14 mouse cellular contexts compared by ENCODE assay signal in the genomic region with DNA sequence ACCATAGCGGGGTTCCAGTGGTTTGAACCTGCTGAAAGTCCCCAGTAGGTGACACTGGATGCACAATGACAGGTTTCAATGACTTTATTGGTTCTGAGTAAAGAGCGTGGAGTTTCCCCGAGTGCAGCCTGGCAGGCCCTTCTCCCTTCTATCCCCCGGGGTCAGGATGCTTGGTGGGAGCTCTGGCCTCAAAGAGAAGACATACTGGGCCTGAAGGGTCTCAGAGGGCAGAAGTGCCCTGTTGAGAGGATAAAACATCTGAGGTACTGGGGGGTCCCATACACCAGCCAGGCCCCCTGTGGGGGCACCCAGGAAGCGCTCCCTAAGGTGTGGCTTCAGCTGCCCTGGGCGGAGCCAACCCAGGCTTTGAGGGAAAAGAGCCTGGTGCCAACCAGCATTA. TPM values are rescaled to one million over a fixed set of nuclear protein-coding genes. Genes with fewer than 3 reads are reported as not detected.
A peak's percentile ranks its signal among the peaks of the same experiment; 100 is the strongest.
DNase-seq lines count a peak whose midpoint lies in the region; ATAC-seq and TF ChIP-seq lines count a peak whose summit lies in the region.
"Had no signal": no experiment of that assay in that cellular context is flagged by ENCODE, and none has a peak within 500 bp of the region (broad histone marks: within the 10 kb centered on the region; RNA-seq: fewer than 3 reads in every experiment).

No protein-coding gene starts in this region.

- no peaks in the 10 kb centered on the region for H3K27me3 ChIP-seq in intestine, embryonic 16.5 days (replicated peaks; ENCODE audit: control insufficient read depth, insufficient read depth, low read length)
- no peaks in the 10 kb centered on the region for H3K27me3 ChIP-seq in intestine, embryonic 15.5 days (replicated peaks)
- no peaks in the 10 kb centered on the region for H3K27me3 ChIP-seq in neural tube, embryonic 12.5 days (replicated peaks)

- H3K4me2 ChIP-seq in intestine, embryonic 16.5 days (ENCODE audit: low read depth, low read length): no peak overlapping the region
- H3K4me2 ChIP-seq in intestine, embryonic 15.5 days (replicated peaks): no peak overlapping the region
- no peak overlapping the region for H3K4me2 ChIP-seq in neural tube, embryonic 12.5 days (replicated peaks)
- H3K4me2 ChIP-seq: hindbrain, embryonic 14.5 days had no signal

- H3K9ac ChIP-seq in intestine, embryonic 16.5 days (ENCODE audit: low read depth, low read length): no peak overlapping the region
- H3K9ac ChIP-seq in intestine, embryonic 15.5 days: no peak overlapping the region
- no peak overlapping the region for H3K9ac ChIP-seq in neural tube, embryonic 12.5 days
- H3K9ac ChIP-seq: hindbrain, embryonic 14.5 days had no signal

- ATAC-seq in intestine, embryonic 16.5 days: no peak
- no peak for ATAC-seq in intestine, embryonic 15.5 days
- ATAC-seq in neural tube, embryonic 12.5 days (ENCODE audit: low FRiP score, low read depth): no peak
- no peak for ATAC-seq in granulocyte monocyte progenitor cell, adult 5-6 weeks (replicated peaks; ENCODE audit: poor library complexity, severe bottlenecking)

- TF ChIP-seq CTCF in gastrocnemius, adult 2 months (IDR thresholded peaks at IDR 0.05): no peak

- H3K9me3 ChIP-seq in intestine, embryonic 16.5 days (ENCODE audit: control insufficient read depth, low read length): no peaks in the 10 kb centered on the region
- H3K9me3 ChIP-seq in intestine, embryonic 15.5 days: no peaks in the 10 kb centered on the region
- no peaks in the 10 kb centered on the region for H3K9me3 ChIP-seq in neural tube, embryonic 12.5 days

- intact Hi-C loops in gastrocnemius, adult 2 months (cut with DNase I): no loop called here

- H3K36me3 ChIP-seq in intestine, embryonic 16.5 days (ENCODE audit: control insufficient read depth, insufficient read depth, low read length): peaks cover 7% of the 10 kb centered on the region; the same call in 1 of the 2 replicates
- 0 out of 2 replicates have a peak, but pooled peaks cover 9% of the 10 kb centered on the region for H3K36me3 ChIP-seq in intestine, embryonic 15.5 days
- H3K36me3 ChIP-seq in neural tube, embryonic 12.5 days: peaks cover 19% of the 10 kb centered on the region

- WGBS in intestine, embryonic 16.5 days: 76% methylated on average over 6 of the region's 6 CpGs
- WGBS in intestine, embryonic 15.5 days: 77% methylated on average over 6 of the region's 6 CpGs
- WGBS in neural tube, embryonic 12.5 days: 62% methylated on average over 6 of the region's 6 CpGs

- peak overlapping the region; percentile 35; the same call in 1 of the 2 replicates for H3K27ac ChIP-seq in gastrocnemius, adult 2 months
- peak overlapping the region; percentile 33; the same call in 1 of the 2 replicates for H3K27ac ChIP-seq in intestine, embryonic 16.5 days (ENCODE audit: low read length)
- H3K27ac ChIP-seq in intestine, embryonic 15.5 days: no peak overlapping the region
- H3K27ac ChIP-seq in neural tube, embryonic 12.5 days: peak overlapping the region; percentile 3; the same call in 1 of the 2 replicates

- H3K4me1 ChIP-seq in intestine, embryonic 16.5 days (ENCODE audit: control insufficient read depth, insufficient read depth, low read length): peaks cover 40% of the 10 kb centered on the region
- peaks cover 44% of the 10 kb centered on the region for H3K4me1 ChIP-seq in intestine, embryonic 15.5 days (replicated peaks)
- H3K4me1 ChIP-seq in neural tube, embryonic 12.5 days: peaks cover 62% of the 10 kb centered on the region

- no peak for DNase-seq in gastrocnemius, adult 2 months
- DNase-seq in gastrocnemius, adult 18-20 months (ENCODE audit: low spot score): no peak
- DNase-seq in neural tube, embryonic 10.5 days (ENCODE audit: extremely low spot score, low spot score): no peak
- DNase-seq in thymus, postnatal 10 days (ENCODE audit: low spot score in 2 of 2): no peak
- DNase-seq: cerebellum, adult 8-10 months; thymus, postnatal 25 days had no signal

- no peak overlapping the region for H3K4me3 ChIP-seq in gastrocnemius, adult 2 months
- H3K4me3 ChIP-seq in intestine, embryonic 16.5 days (ENCODE audit: low read length): no peak overlapping the region
- H3K4me3 ChIP-seq in intestine, embryonic 15.5 days (replicated peaks): no peak overlapping the region
- no peak overlapping the region for H3K4me3 ChIP-seq in neural tube, embryonic 12.5 days
- H3K4me3 ChIP-seq: erythroblast, embryonic 14.5 days had no signal

RNA-seq across cellular contexts. Expression of a gene that starts 13.8 kb away (rescaled TPM):
- 10 to 100 TPM in 1 of 2 experiments, 1 to 10 TPM in 1; 9.3 to 22.5 TPM for total RNA-seq in gastrocnemius, adult 2 months (2021)
- total RNA-seq in gastrocnemius, adult 18-20 months (2021): 10 to 100 TPM; 11.9 to 13.7 TPM
- 88.3 and 101 TPM in 2 replicates for polyA plus RNA-seq in intestine, embryonic 16.5 days (2015; fragmentation: Nextera tagmentation; extraction: Ambion mirVana)
- polyA plus RNA-seq in intestine, embryonic 15.5 days (2015; fragmentation: Nextera tagmentation; extraction: Ambion mirVana): 58.0 and 74.2 TPM in 2 replicates
- 181 and 188 TPM in 2 replicates for polyA plus RNA-seq in neural tube, embryonic 12.5 days (2016; fragmentation: Nextera tagmentation; extraction: Ambion mirVana)
- total RNA-seq in granulocyte monocyte progenitor cell, adult 5-6 weeks (2014; fragmentation: Nextera tagmentation): 8.5 and 31.0 TPM in 2 replicates
- 6.5 and 6.9 TPM in 2 replicates for total RNA-seq in granulocyte monocyte progenitor cell, adult 5-6 weeks (2017)

RNA-seq across cellular contexts. Expression of a gene that starts 14.1 kb away (rescaled TPM):
- under 1 TPM in 1 of 2 experiments, not detected in 1; 0.28 TPM for total RNA-seq in gastrocnemius, adult 2 months (2021)
- under 1 TPM; 0.16 to 0.21 TPM for total RNA-seq in gastrocnemius, adult 18-20 months (2021)
- polyA plus RNA-seq in intestine, embryonic 16.5 days (2015; fragmentation: Nextera tagmentation; extraction: Ambion mirVana): 3.6 and 3.7 TPM in 2 replicates
- 2.3 and 2.9 TPM in 2 replicates for polyA plus RNA-seq in intestine, embryonic 15.5 days (2015; fragmentation: Nextera tagmentation; extraction: Ambion mirVana)
- 0.14 TPM in 1 of 2 replicates, not detected in the other for polyA plus RNA-seq in neural tube, embryonic 12.5 days (2016; fragmentation: Nextera tagmentation; extraction: Ambion mirVana)
- total RNA-seq in granulocyte monocyte progenitor cell, adult 5-6 weeks (2014; fragmentation: Nextera tagmentation): not detected in 2 replicates
- total RNA-seq in granulocyte monocyte progenitor cell, adult 5-6 weeks (2017): 0.67 TPM in 1 of 2 replicates, not detected in the other
- total RNA-seq: left cerebral cortex, postnatal 10 days; megakaryocyte progenitor cell, adult 5-6 weeks had no signal
- polyA plus RNA-seq: erythroblast, embryonic 14.5 days had no signal

RNA-seq across cellular contexts. Expression of a gene that starts 26.7 kb away (rescaled TPM):
- 10 to 100 TPM; 61.7 to 65.6 TPM for total RNA-seq in gastrocnemius, adult 2 months (2021)
- 10 to 100 TPM; 65.4 to 70.3 TPM for total RNA-seq in gastrocnemius, adult 18-20 months (2021)
- polyA plus RNA-seq in intestine, embryonic 16.5 days (2015; fragmentation: Nextera tagmentation; extraction: Ambion mirVana): 228 and 246 TPM in 2 replicates
- 286 and 323 TPM in 2 replicates for polyA plus RNA-seq in intestine, embryonic 15.5 days (2015; fragmentation: Nextera tagmentation; extraction: Ambion mirVana)
- polyA plus RNA-seq in neural tube, embryonic 12.5 days (2016; fragmentation: Nextera tagmentation; extraction: Ambion mirVana): 264 and 277 TPM in 2 replicates
- total RNA-seq in granulocyte monocyte progenitor cell, adult 5-6 weeks (2014; fragmentation: Nextera tagmentation): 187 and 226 TPM in 2 replicates
- total RNA-seq in granulocyte monocyte progenitor cell, adult 5-6 weeks (2017): 247 and 312 TPM in 2 replicates

RNA-seq across cellular contexts. Expression of a gene that starts 30.4 kb away (rescaled TPM):
- under 1 TPM; 0.42 to 0.48 TPM for total RNA-seq in gastrocnemius, adult 2 months (2021)
- under 1 TPM; 0.23 to 0.64 TPM for total RNA-seq in gastrocnemius, adult 18-20 months (2021)
- 2.9 and 3.0 TPM in 2 replicates for polyA plus RNA-seq in intestine, embryonic 16.5 days (2015; fragmentation: Nextera tagmentation; extraction: Ambion mirVana)
- 2.4 and 2.5 TPM in 2 replicates for polyA plus RNA-seq in intestine, embryonic 15.5 days (2015; fragmentation: Nextera tagmentation; extraction: Ambion mirVana)
- 0.68 and 1.3 TPM in 2 replicates for polyA plus RNA-seq in neural tube, embryonic 12.5 days (2016; fragmentation: Nextera tagmentation; extraction: Ambion mirVana)
- total RNA-seq in granulocyte monocyte progenitor cell, adult 5-6 weeks (2014; fragmentation: Nextera tagmentation): 2.9 and 5.2 TPM in 2 replicates
- 1.1 and 3.1 TPM in 2 replicates for total RNA-seq in granulocyte monocyte progenitor cell, adult 5-6 weeks (2017)

RNA-seq across cellular contexts. Expression of a gene that starts 37.7 kb away (rescaled TPM):
- total RNA-seq in gastrocnemius, adult 2 months (2021): 10 to 100 TPM in 1 of 2 experiments, 1 to 10 TPM in 1; 9.2 to 14.4 TPM
- total RNA-seq in gastrocnemius, adult 18-20 months (2021): 10 to 100 TPM; 11.6 to 19.4 TPM
- 63.2 and 73.9 TPM in 2 replicates for polyA plus RNA-seq in intestine, embryonic 16.5 days (2015; fragmentation: Nextera tagmentation; extraction: Ambion mirVana)
- polyA plus RNA-seq in intestine, embryonic 15.5 days (2015; fragmentation: Nextera tagmentation; extraction: Ambion mirVana): 86.9 and 91.7 TPM in 2 replicates
- 139 and 144 TPM in 2 replicates for polyA plus RNA-seq in neural tube, embryonic 12.5 days (2016; fragmentation: Nextera tagmentation; extraction: Ambion mirVana)
- total RNA-seq in granulocyte monocyte progenitor cell, adult 5-6 weeks (2014; fragmentation: Nextera tagmentation): 53.8 and 75.4 TPM in 2 replicates
- total RNA-seq in granulocyte monocyte progenitor cell, adult 5-6 weeks (2017): 35.2 and 87.9 TPM in 2 replicates
